Mouse (Mus musculus): ENCODE measurements around the gene Arx. TPM values are rescaled to one million over a fixed set of nuclear protein-coding genes. Genes with fewer than 3 reads are reported as not detected.

Gene Arx
- not detected for polyA plus RNA-seq (2017; shearing (Covaris generic))

GRCm38 (mm10) chrX:93286291-93286893 is at the start of gene Arx:
Arx (plus strand) TSS chrX:93286445.
- peak; percentile 80 for ATAC-seq

GRCm38 (mm10) chrX:93251329-93251728 is 34.9 kb upstream of the Arx start:
- no peak for ATAC-seq

GRCm38 (mm10) chrX:93275689-93276088 is 10.6 kb upstream of the Arx start:
- no peak for ATAC-seq

- ATAC-seq = no peak
These were observed 6.3 kb upstream of the Arx start for GRCm38 (mm10) chrX:93279940-93280339.

- no peak for ATAC-seq
These were observed 5.1 kb upstream of the Arx start for GRCm38 (mm10) chrX:93281028-93281723.

GRCm38 (mm10) chrX:93281756-93282155 is 4.5 kb upstream of the Arx start:
- ATAC-seq = no peak

GRCm38 (mm10) chrX:93285091-93285490 is 1.2 kb upstream of the Arx start:
- no peak for ATAC-seq

- no peak for ATAC-seq
These were observed 2.1 kb downstream of the Arx start for GRCm38 (mm10) chrX:93288339-93288738.

- ATAC-seq = no peak
These were observed 2.8 kb downstream of the Arx start for GRCm38 (mm10) chrX:93289076-93289475.

GRCm38 (mm10) chrX:93289851-93290380 is 3.7 kb downstream of the Arx start:
- ATAC-seq = no peak

- no peak for ATAC-seq
These were observed 5.8 kb downstream of the Arx start for GRCm38 (mm10) chrX:93292031-93292430.

GRCm38 (mm10) chrX:93294736-93295490 is 8.7 kb downstream of the Arx start:
- no peak for ATAC-seq

- no peak for ATAC-seq
These were observed 9.6 kb downstream of the Arx start for GRCm38 (mm10) chrX:93295819-93296218.

GRCm38 (mm10) chrX:93297001-93297441 is 10.8 kb downstream of the Arx start:
- ATAC-seq = peak; percentile 32

- ATAC-seq = no peak
These were observed 12.9 kb downstream of the Arx start for GRCm38 (mm10) chrX:93299046-93299626.

- ATAC-seq = no peak
These were observed 13.5 kb downstream of the Arx start for GRCm38 (mm10) chrX:93299771-93300170.

- no peak for ATAC-seq
These were observed 14.1 kb downstream of the Arx start for GRCm38 (mm10) chrX:93300183-93300815.

- no peak for ATAC-seq
These were observed 15.6 kb downstream of the Arx start for GRCm38 (mm10) chrX:93301798-93302197.

GRCm38 (mm10) chrX:93305780-93306179 is 19.5 kb downstream of the Arx start:
- no peak for ATAC-seq

- ATAC-seq = no peak
These were observed 31.3 kb downstream of the Arx start for GRCm38 (mm10) chrX:93317577-93317976.

GRCm38 (mm10) chrX:93319979-93320378 is 33.7 kb downstream of the Arx start:
- ATAC-seq = no peak

GRCm38 (mm10) chrX:93321336-93321735 is 35.1 kb downstream of the Arx start:
- no peak for ATAC-seq
